Mouse (Mus musculus): ENCODE data around the gene Mmadhc. TPM values are rescaled to one million over a fixed set of nuclear protein-coding genes. Genes with fewer than 3 reads are reported as not detected.

The Mmadhc gene
- polyA plus RNA-seq, 1 experiment from 2014 or later = 150 TPM

DNA sequence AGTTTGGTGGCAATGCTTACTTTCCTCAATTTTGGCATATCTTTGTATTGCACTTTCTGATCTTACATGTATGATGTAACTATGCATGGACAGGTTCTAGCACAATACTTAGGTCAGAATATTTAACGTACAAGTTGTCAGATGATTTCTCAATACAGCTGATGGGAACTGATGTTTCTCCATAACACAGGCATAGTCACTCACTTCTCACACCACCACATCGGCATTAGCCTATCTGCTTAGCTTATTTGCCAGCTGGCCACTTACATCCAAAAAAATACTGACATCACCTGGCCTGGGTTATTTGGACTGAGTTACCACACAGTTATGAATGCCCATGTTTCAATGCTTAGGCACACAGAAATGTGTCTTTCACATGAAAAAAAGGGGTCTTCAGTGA lies 2.5 kb downstream of the Mmadhc start:
- no peak overlapping the region for H3K27ac ChIP-seq
- 0 out of 2 replicates have a peak, but pooled peaks cover 11% of the 10 kb centered on the region for H3K4me1 ChIP-seq (replicated peaks)
- 0 out of 2 replicates have a peak, but pooled peaks cover 5% of the 10 kb centered on the region for H3K36me3 ChIP-seq
- H3K4me2 ChIP-seq (replicated peaks) = no peak overlapping the region
- no peaks in the 10 kb centered on the region for H3K27me3 ChIP-seq (replicated peaks)
- H3K9ac ChIP-seq = no peak overlapping the region
- no peak for ATAC-seq
- H3K4me3 ChIP-seq (replicated peaks) = no peak overlapping the region
- 79% methylated on average over 2 of the region's 2 CpGs for WGBS
- H3K9me3 ChIP-seq = no peaks in the 10 kb centered on the region

DNA sequence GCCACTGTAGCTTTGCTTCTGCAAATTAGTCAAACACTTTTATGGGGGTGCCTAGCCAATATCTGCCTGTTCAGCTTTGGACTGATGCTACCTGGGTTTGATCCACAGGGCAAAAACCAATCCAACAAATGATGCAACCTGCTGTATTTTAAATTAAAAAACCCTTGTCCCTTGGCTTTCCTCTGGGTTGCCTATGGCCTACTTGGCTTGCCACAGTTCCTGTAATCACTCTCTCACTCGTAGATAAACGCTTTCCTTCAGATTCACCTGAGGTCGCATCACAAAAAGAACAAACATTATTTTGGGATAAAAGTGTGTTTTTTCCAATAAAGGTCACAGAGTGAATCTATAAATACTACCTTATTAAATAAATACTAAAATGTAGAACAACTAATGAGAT lies 3.0 kb downstream of the Mmadhc start:
- Histone ChIP-seq H3K9ac (no peak overlapping the region), H3K27ac (no peak overlapping the region), H3K27me3 (replicated peaks) (no peaks in the 10 kb centered on the region), H3K4me1 (replicated peaks) (0 out of 2 replicates have a peak, but pooled peaks cover 11% of the 10 kb centered on the region), H3K4me2 (replicated peaks) (no peak overlapping the region), H3K4me3 (replicated peaks) (no peak overlapping the region), H3K9me3 (no peaks in the 10 kb centered on the region), H3K36me3 (0 out of 2 replicates have a peak, but pooled peaks cover 5% of the 10 kb centered on the region)
- no peak for ATAC-seq
- WGBS = 79% methylated on average over 3 of the region's 3 CpGs

DNA sequence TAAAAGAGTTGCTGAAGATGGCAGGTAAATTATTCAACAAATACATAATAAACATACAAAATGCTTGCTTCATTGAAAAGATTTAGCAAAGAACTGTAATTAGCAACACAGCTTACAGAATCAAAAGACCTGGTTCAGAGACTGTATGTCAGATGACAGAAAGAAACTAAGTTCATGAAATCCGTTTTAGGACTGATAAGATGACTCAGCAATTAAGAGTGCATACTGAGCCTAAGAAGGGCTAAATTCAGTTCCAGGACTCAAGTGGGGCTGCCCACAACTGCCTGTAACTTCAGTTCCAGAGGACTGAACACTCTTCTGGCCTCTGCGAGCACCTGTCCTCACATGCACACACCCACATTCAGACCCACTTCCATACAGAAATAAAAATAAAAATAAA lies 4.7 kb downstream of the Mmadhc start:
- ATAC-seq = no peak
- H3K27me3 ChIP-seq (replicated peaks) = no peaks in the 10 kb centered on the region
- H3K9ac ChIP-seq = no peak overlapping the region
- H3K27ac ChIP-seq = no peak overlapping the region
- H3K4me2 ChIP-seq (replicated peaks) = no peak overlapping the region
- H3K4me3 ChIP-seq (replicated peaks) = no peak overlapping the region
- WGBS = 75% methylated on average over 2 of the region's 2 CpGs
- 0 out of 2 replicates have a peak, but pooled peaks cover 11% of the 10 kb centered on the region for H3K4me1 ChIP-seq (replicated peaks)
- H3K36me3 ChIP-seq = peaks cover 9% of the 10 kb centered on the region
- no peaks in the 10 kb centered on the region for H3K9me3 ChIP-seq

DNA sequence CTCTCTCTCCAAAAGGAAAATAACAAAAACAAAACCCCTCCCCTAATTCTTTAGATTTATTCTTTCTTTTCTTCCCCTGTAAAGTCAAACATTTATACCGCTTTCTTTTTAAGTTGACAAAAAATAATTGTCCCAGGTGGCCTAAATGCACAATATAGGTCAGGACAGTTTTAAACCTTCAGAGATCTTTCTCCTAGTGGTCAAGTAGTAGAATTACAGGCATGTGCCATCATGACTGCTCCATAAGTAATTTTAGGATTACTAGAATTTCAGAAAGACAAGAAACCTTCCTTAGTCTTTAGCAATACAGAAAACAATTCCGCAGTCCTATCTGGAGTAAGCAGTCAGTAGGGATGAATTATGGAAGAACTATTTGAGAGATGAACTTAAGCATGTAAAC lies 5.8 kb downstream of the Mmadhc start:
- Histone ChIP-seq H3K27ac (no peak overlapping the region), H3K9me3 (no peaks in the 10 kb centered on the region), H3K4me2 (replicated peaks) (no peak overlapping the region), H3K27me3 (replicated peaks) (no peaks in the 10 kb centered on the region), H3K4me1 (replicated peaks) (0 out of 2 replicates have a peak, but pooled peaks cover 11% of the 10 kb centered on the region), H3K9ac (no peak overlapping the region), H3K4me3 (replicated peaks) (no peak overlapping the region), H3K36me3 (peaks cover 12% of the 10 kb centered on the region)
- no peak for ATAC-seq
- WGBS = 93% methylated on average over 2 of the region's 2 CpGs

DNA sequence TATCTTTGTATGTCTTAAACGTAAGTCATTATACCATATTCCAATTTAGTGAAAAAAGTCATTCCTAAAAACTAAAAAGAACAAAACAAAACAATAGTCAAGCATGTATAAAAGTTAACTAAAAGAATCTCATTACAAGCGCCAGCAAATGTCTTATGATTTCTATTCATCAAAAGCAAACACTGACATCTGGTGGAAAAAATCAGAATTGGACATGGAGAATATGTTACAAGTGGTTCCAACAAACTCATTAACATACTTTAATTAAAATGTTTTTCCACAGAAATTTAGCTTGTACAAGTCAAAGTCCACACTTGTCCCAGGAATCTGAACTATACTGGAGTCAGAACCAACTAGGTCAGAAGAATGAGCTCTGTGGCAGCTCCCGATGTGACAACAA lies 11.8 kb downstream of the Mmadhc start:
- 71% methylated on average over 3 of the region's 3 CpGs for WGBS
- no peaks in the 10 kb centered on the region for H3K27me3 ChIP-seq (replicated peaks)
- H3K27ac ChIP-seq = no peak overlapping the region
- H3K4me3 ChIP-seq (replicated peaks) = no peak overlapping the region
- H3K36me3 ChIP-seq = peaks cover 20% of the 10 kb centered on the region
- H3K9ac ChIP-seq = no peak overlapping the region
- H3K4me1 ChIP-seq (replicated peaks) = no peaks in the 10 kb centered on the region
- ATAC-seq = no peak
- H3K9me3 ChIP-seq = no peaks in the 10 kb centered on the region
- no peak overlapping the region for H3K4me2 ChIP-seq (replicated peaks)

DNA sequence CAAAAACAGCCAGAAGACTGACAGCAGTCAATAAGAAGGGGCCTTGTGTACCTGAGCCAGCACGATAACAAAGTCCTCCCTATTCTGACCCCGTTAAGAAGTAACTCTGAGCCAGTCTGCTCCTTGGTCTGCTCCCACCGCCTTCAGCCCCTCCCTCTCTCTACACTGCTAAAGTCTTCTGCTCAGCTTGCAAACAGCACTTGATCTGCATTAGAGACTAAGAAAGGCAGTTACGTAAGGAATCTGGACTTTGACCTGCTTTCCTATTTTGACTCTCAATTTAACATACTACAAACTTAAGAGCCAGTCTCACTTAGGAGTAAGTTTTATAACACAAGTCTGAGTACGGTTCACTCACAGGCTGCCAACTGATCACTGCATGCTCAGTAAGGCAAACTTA lies 12.6 kb downstream of the Mmadhc start:
- H3K4me3 ChIP-seq (replicated peaks) = no peak overlapping the region
- no peaks in the 10 kb centered on the region for H3K4me1 ChIP-seq (replicated peaks)
- peaks cover 20% of the 10 kb centered on the region for H3K36me3 ChIP-seq
- H3K27ac ChIP-seq = no peak overlapping the region
- H3K9ac ChIP-seq = no peak overlapping the region
- H3K9me3 ChIP-seq = no peaks in the 10 kb centered on the region
- ATAC-seq = peak; percentile 93
- 62% methylated on average over 5 of the region's 5 CpGs for WGBS
- H3K27me3 ChIP-seq (replicated peaks) = no peaks in the 10 kb centered on the region
- no peak overlapping the region for H3K4me2 ChIP-seq (replicated peaks)

DNA sequence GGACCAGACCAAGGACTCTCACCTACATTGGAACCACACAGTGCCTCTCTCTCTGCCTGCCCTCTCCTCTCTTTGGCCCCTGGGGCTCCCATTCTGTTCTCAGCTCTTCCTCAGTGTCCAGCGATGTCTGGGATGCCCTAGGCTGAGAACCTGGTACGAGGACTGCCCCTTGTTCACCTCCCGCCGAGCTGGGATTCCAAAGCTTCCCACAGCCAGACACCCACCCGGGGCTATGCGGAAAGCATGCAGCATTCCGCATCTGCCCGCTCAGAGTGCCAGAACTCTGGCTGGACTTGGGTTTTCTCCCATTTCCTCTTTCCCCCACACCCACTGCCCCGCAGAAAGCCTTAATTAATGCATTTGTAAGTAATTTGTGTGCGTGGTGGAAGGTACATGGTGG lies 19.9 kb downstream of the Mmadhc start:
- Histone ChIP-seq H3K9me3 (no peaks in the 10 kb centered on the region), H3K9ac (no peak overlapping the region), H3K4me1 (replicated peaks) (no peaks in the 10 kb centered on the region), H3K36me3 (peaks cover 5% of the 10 kb centered on the region), H3K27ac (no peak overlapping the region), H3K4me3 (replicated peaks) (no peak overlapping the region), H3K4me2 (replicated peaks) (no peak overlapping the region), H3K27me3 (replicated peaks) (no peaks in the 10 kb centered on the region)
- no peak for ATAC-seq
- WGBS = 79% methylated on average over 10 of the region's 10 CpGs

DNA sequence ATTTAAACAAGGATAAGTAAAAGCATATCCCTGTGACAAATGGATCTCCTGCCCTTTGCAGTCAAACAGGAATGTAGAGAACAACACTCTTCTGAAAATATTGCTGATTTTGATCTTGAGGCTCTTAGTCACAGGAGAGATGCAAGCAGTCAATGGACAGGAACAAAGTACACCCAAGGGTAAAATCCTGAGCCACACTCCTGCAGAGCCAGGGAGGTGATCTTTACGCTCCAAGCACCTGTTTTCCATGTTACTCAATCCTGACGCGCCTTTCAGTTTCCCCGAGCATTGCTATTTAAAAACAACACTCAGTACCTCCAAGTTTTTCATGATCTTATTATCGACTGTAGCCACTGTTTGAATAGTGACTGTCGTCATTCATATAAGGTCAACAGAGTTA lies 23.2 kb downstream of the Mmadhc start:
- 60% methylated on average over 6 of the region's 6 CpGs for WGBS
- H3K27me3 ChIP-seq (replicated peaks) = no peaks in the 10 kb centered on the region

DNA sequence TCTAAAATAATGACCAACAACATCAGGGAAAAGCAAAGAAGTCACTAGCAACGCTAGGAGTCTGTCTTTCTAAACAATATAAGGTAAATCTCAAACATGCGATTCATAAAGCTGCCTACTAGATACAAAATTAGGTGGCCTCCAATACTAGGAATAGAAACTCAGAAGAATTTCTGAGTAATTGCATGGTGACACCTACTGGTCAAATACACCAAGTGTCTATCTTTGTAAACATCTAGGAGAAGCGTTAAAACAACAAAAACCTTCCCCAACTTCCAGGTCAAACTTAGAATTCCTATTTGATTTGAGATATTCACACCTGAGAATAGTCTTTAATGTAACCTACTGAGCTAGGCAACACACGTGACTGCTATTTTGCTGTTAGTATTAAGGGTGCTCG lies 24.4 kb downstream of the Mmadhc start:
- no peaks in the 10 kb centered on the region for H3K36me3 ChIP-seq
- WGBS = 38% methylated on average over 5 of the region's 5 CpGs

More for the DNA sequence above, 23.2 kb downstream of the Mmadhc start:
- Histone ChIP-seq H3K4me2 (replicated peaks) (no peak overlapping the region), H3K27ac (no peak overlapping the region), H3K4me1 (replicated peaks) (no peaks in the 10 kb centered on the region), H3K9me3 (no peaks in the 10 kb centered on the region), H3K36me3 (no peaks in the 10 kb centered on the region), H3K4me3 (replicated peaks) (no peak overlapping the region), H3K9ac (no peak overlapping the region)
- ATAC-seq = peak; percentile 67

DNA sequence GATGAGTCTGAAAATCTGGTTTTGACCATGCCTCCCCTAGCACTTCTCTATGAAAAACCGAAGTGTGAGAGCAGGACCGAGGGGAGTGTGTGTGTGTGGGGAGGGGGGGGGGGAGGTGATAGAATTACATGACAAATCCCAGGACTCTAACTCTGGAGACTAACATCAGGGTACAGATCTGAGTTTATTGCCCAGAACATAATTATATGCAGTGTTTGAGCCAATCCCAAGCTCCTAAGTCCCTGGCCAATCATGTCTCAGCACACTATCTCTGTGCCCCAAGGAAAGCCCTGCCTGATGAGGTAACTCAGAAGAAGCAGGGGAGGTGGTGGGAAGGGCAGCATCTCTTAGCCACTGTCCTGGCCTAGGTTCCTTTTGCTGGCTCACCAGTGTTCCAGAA lies 28.1 kb downstream of the Mmadhc start:
- H3K9ac ChIP-seq = no peak overlapping the region
- no peaks in the 10 kb centered on the region for H3K36me3 ChIP-seq
- no peaks in the 10 kb centered on the region for H3K4me1 ChIP-seq (replicated peaks)
- H3K9me3 ChIP-seq = no peaks in the 10 kb centered on the region
- H3K27me3 ChIP-seq (replicated peaks) = no peaks in the 10 kb centered on the region
- no peak overlapping the region for H3K4me2 ChIP-seq (replicated peaks)
- ATAC-seq = 0 out of 2 replicates have a peak, but pooled peaks have one; percentile 28
- WGBS = 42% methylated on average over 2 of the region's 2 CpGs
- no peak overlapping the region for H3K4me3 ChIP-seq (replicated peaks)
- no peak overlapping the region for H3K27ac ChIP-seq

More for the DNA sequence above, 24.4 kb downstream of the Mmadhc start:
- H3K27ac ChIP-seq = no peak overlapping the region
- ATAC-seq = no peak
- no peak overlapping the region for H3K4me2 ChIP-seq (replicated peaks)
- H3K9me3 ChIP-seq = no peaks in the 10 kb centered on the region
- H3K9ac ChIP-seq = no peak overlapping the region
- H3K4me1 ChIP-seq (replicated peaks) = no peaks in the 10 kb centered on the region
- H3K4me3 ChIP-seq (replicated peaks) = no peak overlapping the region
- H3K27me3 ChIP-seq (replicated peaks) = no peaks in the 10 kb centered on the region

DNA sequence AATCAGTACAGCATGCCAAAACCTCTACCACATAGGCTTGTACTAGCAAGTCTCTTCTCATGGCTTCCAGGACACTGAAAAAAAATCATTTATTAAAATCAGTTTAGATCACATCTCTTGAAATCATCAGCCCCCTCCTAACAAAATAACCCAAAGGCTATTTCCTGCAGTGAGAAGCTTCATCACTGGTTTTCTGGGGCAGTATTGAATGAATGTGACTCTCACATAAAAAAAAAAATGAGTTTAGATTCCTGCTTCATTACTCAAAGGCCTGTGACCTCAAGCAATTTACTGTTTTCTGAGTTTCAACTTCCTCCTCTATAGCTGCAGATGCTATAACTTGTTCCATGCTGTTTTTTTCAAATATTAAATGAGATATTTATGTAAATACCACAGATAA lies 29.6 kb downstream of the Mmadhc start:
- Histone ChIP-seq H3K9ac (no peak overlapping the region), H3K27ac (no peak overlapping the region), H3K4me2 (replicated peaks) (no peak overlapping the region), H3K27me3 (replicated peaks) (no peaks in the 10 kb centered on the region), H3K4me1 (replicated peaks) (no peaks in the 10 kb centered on the region), H3K36me3 (no peaks in the 10 kb centered on the region), H3K4me3 (replicated peaks) (no peak overlapping the region), H3K9me3 (no peaks in the 10 kb centered on the region)
- ATAC-seq = no peak

DNA sequence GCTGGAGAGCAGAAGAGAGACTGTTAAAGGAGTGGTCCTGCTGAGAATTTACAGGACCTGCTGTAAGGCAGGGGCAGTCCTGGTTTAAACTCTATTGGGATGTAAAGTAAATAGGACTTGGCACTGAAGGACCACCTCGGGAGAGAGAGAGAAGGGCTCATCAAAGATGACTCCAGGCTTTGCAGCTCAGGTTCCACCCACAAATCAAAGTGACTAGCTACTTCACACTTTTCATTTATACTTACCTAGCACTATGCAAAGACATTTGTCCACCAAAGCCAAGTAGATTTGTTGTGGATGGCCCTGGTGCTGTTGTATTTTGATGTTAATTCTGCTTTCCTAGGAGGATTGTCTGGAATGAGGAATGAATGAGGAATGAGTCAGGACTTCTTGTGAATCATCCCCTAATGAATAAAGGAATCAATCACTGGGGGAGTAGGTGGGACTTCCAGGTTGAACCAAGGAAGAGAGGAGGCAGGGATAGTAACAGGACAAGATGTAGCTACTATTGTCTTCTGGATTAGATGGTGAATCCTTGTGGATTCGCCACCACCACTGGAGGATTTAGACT lies 31.3 kb downstream of the Mmadhc start:
- Histone ChIP-seq H3K4me1 (replicated peaks) (no peaks in the 10 kb centered on the region), H3K9ac (no peak overlapping the region), H3K4me2 (replicated peaks) (no peak overlapping the region), H3K9me3 (no peaks in the 10 kb centered on the region), H3K27ac (no peak overlapping the region), H3K27me3 (replicated peaks) (no peaks in the 10 kb centered on the region), H3K36me3 (no peaks in the 10 kb centered on the region), H3K4me3 (replicated peaks) (no peak overlapping the region)
- ATAC-seq = no peak
- WGBS = 39% methylated on average over 2 of the region's 2 CpGs

DNA sequence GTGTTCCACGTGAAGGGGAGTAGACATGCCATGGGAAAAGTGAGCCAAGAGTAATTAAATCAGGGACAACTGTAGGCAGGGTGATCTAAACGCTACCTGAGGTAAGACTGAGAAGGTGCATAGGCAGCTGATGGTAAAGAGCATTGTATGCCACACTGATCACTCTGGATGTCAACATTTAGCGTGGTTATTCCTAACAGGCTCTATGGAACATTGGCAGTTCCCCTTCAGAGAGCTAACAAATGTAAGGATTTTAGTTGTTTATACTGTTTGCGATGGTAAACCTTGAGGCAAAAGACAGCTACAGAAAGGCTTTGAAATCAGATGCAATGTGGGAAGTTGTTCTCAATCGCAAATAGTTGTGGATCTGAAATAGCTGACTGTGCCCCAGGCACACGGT lies 32.5 kb downstream of the Mmadhc start:
- H3K4me2 ChIP-seq (replicated peaks) = no peak overlapping the region
- H3K27me3 ChIP-seq (replicated peaks) = no peaks in the 10 kb centered on the region
- no peaks in the 10 kb centered on the region for H3K4me1 ChIP-seq (replicated peaks)
- 67% methylated on average over 6 of the region's 6 CpGs for WGBS
- no peak overlapping the region for H3K9ac ChIP-seq
- no peaks in the 10 kb centered on the region for H3K9me3 ChIP-seq
- no peaks in the 10 kb centered on the region for H3K36me3 ChIP-seq
- no peak overlapping the region for H3K27ac ChIP-seq
- ATAC-seq = no peak
- H3K4me3 ChIP-seq (replicated peaks) = no peak overlapping the region

Measured in intestine, embryonic 15.5 days (tissue).